In genomic region chr1:74376396-74376795, GRCm38 (mm10) we compare ENCODE assay signal across 16 mouse cellular contexts. TPM values are rescaled to one million over a fixed set of nuclear protein-coding genes. Genes with fewer than 3 reads are reported as not detected.
A peak's percentile ranks its signal among the peaks of the same experiment; 100 is the strongest.
DNase-seq lines count a peak whose midpoint lies in the region; ATAC-seq lines count a peak whose summit lies in the region.
"Had no signal": no experiment of that assay in that cellular context is flagged by ENCODE, and none has a peak within 500 bp of the region (broad histone marks: within the 10 kb centered on the region; RNA-seq: fewer than 3 reads in every experiment).

No protein-coding gene starts in this region.

- no peaks in the 10 kb centered on the region for H3K9me3 ChIP-seq in megakaryocyte, embryonic 14.5 days
- H3K9me3 ChIP-seq: forebrain, embryonic 12.5 days had no signal

- H3K36me3 ChIP-seq in megakaryocyte, embryonic 14.5 days (replicated peaks; ENCODE audit: low read length): no peaks in the 10 kb centered on the region
- H3K36me3 ChIP-seq in macrophage (ENCODE audit: inconsistent target): 0 out of 2 replicates have a peak, but pooled peaks cover 5% of the 10 kb centered on the region
- H3K36me3 ChIP-seq: forebrain, embryonic 12.5 days had no signal

- no peak for ATAC-seq in megakaryocyte, adult 5-6 weeks (ENCODE audit: poor library complexity, severe bottlenecking)
- ATAC-seq: hindbrain, embryonic 16.5 days had no signal

- peak overlapping the region; percentile 79 for H3K4me3 ChIP-seq in megakaryocyte, embryonic 14.5 days (replicated peaks)
- peak overlapping the region; percentile 45 for H3K4me3 ChIP-seq in macrophage (ENCODE audit: inconsistent target)
- H3K4me3 ChIP-seq: forebrain, embryonic 12.5 days had no signal

- peaks cover 26% of the 10 kb centered on the region for H3K79me2 ChIP-seq in macrophage (ENCODE audit: inconsistent target)

- peaks cover 31% of the 10 kb centered on the region for H3K27me3 ChIP-seq in megakaryocyte, embryonic 14.5 days (replicated peaks)
- H3K27me3 ChIP-seq: forebrain, embryonic 12.5 days had no signal

- intact Hi-C loops in heart, postnatal 25 days (cut with DNase I): no loop called here

- peaks cover 79% of the 10 kb centered on the region for H3K4me1 ChIP-seq in megakaryocyte, embryonic 14.5 days
- H3K4me1 ChIP-seq: forebrain, embryonic 12.5 days had no signal

- peak; percentile 64 to 79 for DNase-seq in heart, adult 18-20 months
- DNase-seq in heart, postnatal 25 days (ENCODE audit: low spot score): no peak
- peak; percentile 76 for DNase-seq in adrenal gland, adult 8-10 months
- no peak for DNase-seq in embryo, embryonic 9.5 days (ENCODE audit: extremely low spot score)
- DNase-seq in T-cell, adult 2 months (ENCODE audit: low spot score): no peak
- DNase-seq: cerebellum, adult 11-12 months; left cerebral cortex, postnatal 4 days; lung, adult 2 months; midbrain, embryonic 14.5 days; right cerebral cortex, adult 18-20 months; thymus, postnatal 14 days had no signal

- peak overlapping the region; percentile 97 for H3K27ac ChIP-seq in macrophage
- H3K27ac ChIP-seq: forebrain, embryonic 12.5 days had no signal

- 36% methylated on average over 4 of the region's 4 CpGs for WGBS in macrophage (ENCODE audit: missing documents)

RNA-seq across cellular contexts. Expression of gene Slc11a1, which starts 1.4 kb away (rescaled TPM):
- total RNA-seq in heart, adult 18-20 months (2021): 1 to 10 TPM; 5.3 to 5.4 TPM
- 1 to 10 TPM; 2.5 to 3.2 TPM for total RNA-seq in heart, postnatal 25 days (2021)
- polyA plus RNA-seq in megakaryocyte, embryonic 14.5 days (2012; ENCODE audit: insufficient read depth, low replicate concordance): 6.3 and 57.9 TPM in 2 replicates
- total RNA-seq in megakaryocyte, adult 5-6 weeks (2015): 54.7 and 60.8 TPM in 2 replicates
- total RNA-seq in megakaryocyte, adult 5-6 weeks (2017): 46.2 and 48.1 TPM in 2 replicates
- 10 to 100 TPM; 12.9 to 29.1 (median 19.7) TPM for total RNA-seq in adrenal gland, adult 8-10 months (2022)
- total RNA-seq in macrophage (2018; cell fraction: chromatin; rRNA removed): 100 to 1,000 TPM in 25 of 26 experiments, 10 to 100 TPM in 1; 65.4 to 694 (median 454) TPM
- 100 to 1,000 TPM; 292 to 674 (median 440) TPM for total RNA-seq in macrophage (2018; cell fraction: cytosol; rRNA removed)
- total RNA-seq in macrophage (2018; cell fraction: nucleus; rRNA removed): 100 to 1,000 TPM; 115 to 958 (median 476) TPM
- 377 to 467 TPM (median 435 TPM) in 3 replicates for polyA plus RNA-seq in macrophage (2018)

RNA-seq across cellular contexts. Expression of gene Catip, which starts 14.5 kb away (rescaled TPM):
- under 1 TPM in 1 of 2 experiments, not detected in 1; 0.44 TPM for total RNA-seq in heart, adult 18-20 months (2021)
- total RNA-seq in heart, postnatal 25 days (2021): under 1 TPM; 0.18 to 0.28 TPM
- 0.59 TPM in 1 of 2 replicates, not detected in the other for polyA plus RNA-seq in megakaryocyte, embryonic 14.5 days (2012; ENCODE audit: insufficient read depth, low replicate concordance)
- total RNA-seq in megakaryocyte, adult 5-6 weeks (2015): 0.07 TPM in 1 of 2 replicates, not detected in the other
- total RNA-seq in megakaryocyte, adult 5-6 weeks (2017): 0.26 TPM in 1 of 2 replicates, not detected in the other
- total RNA-seq in adrenal gland, adult 8-10 months (2022): 1 to 10 TPM in 2 of 4 experiments, under 1 TPM in 2; 0.21 to 1.4 (median 0.81) TPM
- 1 to 10 TPM in 1 of 26 experiments, under 1 TPM in 6, not detected in 19; 0.31 to 1.3 (median 0.81) TPM for total RNA-seq in macrophage (2018; cell fraction: chromatin; rRNA removed)
- under 1 TPM; 0.03 to 0.68 (median 0.14) TPM for total RNA-seq in macrophage (2018; cell fraction: cytosol; rRNA removed)
- total RNA-seq in macrophage (2018; cell fraction: nucleus; rRNA removed): 1 to 10 TPM in 6 of 26 experiments, under 1 TPM in 12, not detected in 8; 0.29 to 1.7 (median 0.84) TPM
- 0.19 to 0.80 TPM (median 0.30 TPM) in 3 replicates for polyA plus RNA-seq in macrophage (2018)

RNA-seq across cellular contexts. Expression of gene Ctdsp1, which starts 14.9 kb away (rescaled TPM):
- total RNA-seq in heart, adult 18-20 months (2021): 100 to 1,000 TPM; 107 to 116 TPM
- total RNA-seq in heart, postnatal 25 days (2021): 100 to 1,000 TPM; 123 to 139 TPM
- polyA plus RNA-seq in megakaryocyte, embryonic 14.5 days (2012; ENCODE audit: insufficient read depth, low replicate concordance): 33.8 and 117 TPM in 2 replicates
- total RNA-seq in megakaryocyte, adult 5-6 weeks (2015): 130 and 145 TPM in 2 replicates
- 53.2 and 61.1 TPM in 2 replicates for total RNA-seq in megakaryocyte, adult 5-6 weeks (2017)
- 100 to 1,000 TPM; 141 to 175 (median 160) TPM for total RNA-seq in adrenal gland, adult 8-10 months (2022)
- total RNA-seq in macrophage (2018; cell fraction: chromatin; rRNA removed): 10 to 100 TPM; 19.5 to 66.8 (median 34.4) TPM
- 100 to 1,000 TPM in 22 of 26 experiments, 10 to 100 TPM in 4; 88.3 to 172 (median 115) TPM for total RNA-seq in macrophage (2018; cell fraction: cytosol; rRNA removed)
- 100 to 1,000 TPM in 1 of 26 experiments, 10 to 100 TPM in 25; 37.1 to 101 (median 59.1) TPM for total RNA-seq in macrophage (2018; cell fraction: nucleus; rRNA removed)
- 82.2 to 152 TPM (median 116 TPM) in 3 replicates for polyA plus RNA-seq in macrophage (2018)

RNA-seq across cellular contexts. Expression of gene Vil1, which starts 32.8 kb away (rescaled TPM):
- 1 to 10 TPM; 1.2 to 1.5 TPM for total RNA-seq in heart, adult 18-20 months (2021)
- total RNA-seq in heart, postnatal 25 days (2021): 1 to 10 TPM in 1 of 2 experiments, under 1 TPM in 1; 0.57 to 1.0 TPM
- polyA plus RNA-seq in megakaryocyte, embryonic 14.5 days (2012; ENCODE audit: insufficient read depth, low replicate concordance): not detected in 2 replicates
- not detected in 2 replicates for total RNA-seq in megakaryocyte, adult 5-6 weeks (2015)
- not detected in 2 replicates for total RNA-seq in megakaryocyte, adult 5-6 weeks (2017)
- total RNA-seq in adrenal gland, adult 8-10 months (2022): 1 to 10 TPM in 3 of 4 experiments, under 1 TPM in 1; 0.96 to 4.1 (median 2.6) TPM
- under 1 TPM in 9 of 26 experiments, not detected in 17; 0.18 to 0.94 (median 0.40) TPM for total RNA-seq in macrophage (2018; cell fraction: chromatin; rRNA removed)
- total RNA-seq in macrophage (2018; cell fraction: cytosol; rRNA removed): under 1 TPM in 23 of 26 experiments, not detected in 3; 0.03 to 0.28 (median 0.11) TPM
- under 1 TPM in 12 of 26 experiments, not detected in 14; 0.17 to 0.70 (median 0.32) TPM for total RNA-seq in macrophage (2018; cell fraction: nucleus; rRNA removed)
- 0.04 to 0.06 TPM in 2 of 3 replicates, not detected in the other for polyA plus RNA-seq in macrophage (2018)

Comparison
In these comparisons a context has a peak if more than half of its experiments do, and no peak if none do; other contexts are left out.
1. DNase-seq: peak in heart, adult 18-20 months (2 of 2) and adrenal gland, adult 8-10 months (single experiment); none in heart, postnatal 25 days (single experiment), embryo, embryonic 9.5 days (single experiment) and T-cell, adult 2 months (single experiment).